Mouse (Mus musculus) frontal cortex, postnatal 25 days (tissue): ENCODE data around the gene Oas2.

Source experiments
- DNase-seq, 2 experiments: peaks; one replicate each; pipeline ENCODE4 v3.0.0; 2022; ENCODE audit warnings: low spot score in 2 of 2

Gene Oas2

DNA sequence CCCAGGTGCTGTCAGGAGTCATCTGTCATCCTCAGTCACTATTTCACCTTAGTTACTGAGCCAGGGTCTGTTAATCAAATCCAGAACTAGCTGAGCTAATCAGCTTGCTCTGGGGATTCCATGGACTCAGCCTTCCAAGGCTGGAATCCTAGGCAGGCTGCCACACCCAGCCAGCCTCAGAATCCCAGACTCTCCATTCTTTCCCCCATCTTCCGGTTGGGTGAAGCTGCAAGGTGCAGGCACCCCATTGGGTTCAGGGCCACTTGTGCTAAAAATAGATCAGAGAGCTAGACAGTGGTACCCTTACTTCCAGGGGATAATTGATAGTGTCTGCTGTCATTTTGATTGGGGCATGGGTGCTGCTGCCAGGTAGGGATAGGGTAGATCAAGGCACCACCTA lies 16.9 kb downstream of the Oas2 start:
- no peak for DNase-seq

DNA sequence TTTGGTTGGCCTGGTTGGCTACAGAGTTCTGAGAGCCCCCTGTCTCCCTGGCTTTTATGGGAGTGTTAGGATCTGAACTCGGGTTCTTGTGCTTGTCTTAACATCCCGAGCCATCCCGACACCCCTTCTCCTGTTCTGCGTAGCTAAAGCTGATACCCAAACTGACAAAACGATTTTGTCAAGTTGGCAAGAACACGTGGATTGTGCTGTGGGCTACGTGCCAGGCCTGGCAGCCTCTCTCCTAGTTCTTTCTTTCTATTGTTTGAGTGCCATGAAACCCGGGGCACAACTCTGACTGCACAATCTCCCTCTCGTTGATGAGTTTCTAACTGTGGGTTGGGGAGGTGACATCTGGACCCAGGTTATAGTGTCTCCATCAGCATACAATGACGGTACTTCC lies 20.3 kb downstream of the Oas2 start:
- DNase-seq = no peak

DNA sequence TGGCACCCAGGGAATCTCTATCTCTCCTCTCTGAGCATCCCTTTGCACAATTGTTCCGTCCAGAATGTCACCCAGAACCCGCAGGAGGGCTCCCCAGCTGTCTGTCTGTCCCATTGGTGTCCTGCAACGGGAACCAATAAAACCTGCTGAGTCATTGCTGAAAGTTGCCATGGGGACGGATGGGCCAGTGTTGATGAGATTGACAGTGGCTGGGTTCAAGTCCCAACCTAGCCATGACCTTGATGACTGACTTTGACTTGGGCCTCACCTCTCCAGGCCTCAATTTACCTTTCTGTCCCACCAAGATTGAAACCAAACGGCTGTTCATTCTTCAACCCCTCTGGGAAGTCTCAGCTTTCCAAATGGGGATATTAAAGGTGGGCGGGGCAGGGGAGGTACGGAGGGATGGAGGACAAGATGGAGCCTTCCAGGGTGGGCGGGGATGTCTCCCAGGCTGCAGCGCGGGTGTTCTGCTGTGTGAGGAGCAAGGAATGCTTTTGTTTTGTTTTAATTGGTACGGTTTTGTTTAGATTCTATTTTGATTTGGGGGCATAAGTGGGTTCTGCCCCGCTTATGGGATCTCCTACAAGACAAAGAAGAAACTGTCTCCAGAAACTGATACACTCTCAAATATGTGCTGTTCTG lies 23.7 kb downstream of the Oas2 start:
- DNase-seq = no peak

DNA sequence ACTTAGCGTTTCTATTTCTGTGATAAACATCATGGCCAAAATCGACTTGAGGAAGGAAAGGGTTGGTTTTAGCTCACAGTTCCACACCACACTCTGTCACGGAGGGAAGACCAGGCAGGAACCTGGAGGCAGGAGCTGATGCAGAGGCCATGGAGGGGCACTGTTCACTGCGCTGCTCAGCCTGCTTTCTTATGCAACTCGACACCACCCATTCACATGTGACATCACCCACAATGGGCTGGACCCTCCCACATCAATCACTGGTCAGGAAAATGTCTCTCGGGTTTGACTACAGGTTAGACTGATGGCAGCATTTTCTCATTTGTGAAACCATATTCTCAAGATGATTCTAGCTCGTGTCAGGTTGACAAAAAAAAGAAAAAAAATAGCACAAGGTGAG lies 28.6 kb downstream of the Oas2 start:
- no peak for DNase-seq

DNA sequence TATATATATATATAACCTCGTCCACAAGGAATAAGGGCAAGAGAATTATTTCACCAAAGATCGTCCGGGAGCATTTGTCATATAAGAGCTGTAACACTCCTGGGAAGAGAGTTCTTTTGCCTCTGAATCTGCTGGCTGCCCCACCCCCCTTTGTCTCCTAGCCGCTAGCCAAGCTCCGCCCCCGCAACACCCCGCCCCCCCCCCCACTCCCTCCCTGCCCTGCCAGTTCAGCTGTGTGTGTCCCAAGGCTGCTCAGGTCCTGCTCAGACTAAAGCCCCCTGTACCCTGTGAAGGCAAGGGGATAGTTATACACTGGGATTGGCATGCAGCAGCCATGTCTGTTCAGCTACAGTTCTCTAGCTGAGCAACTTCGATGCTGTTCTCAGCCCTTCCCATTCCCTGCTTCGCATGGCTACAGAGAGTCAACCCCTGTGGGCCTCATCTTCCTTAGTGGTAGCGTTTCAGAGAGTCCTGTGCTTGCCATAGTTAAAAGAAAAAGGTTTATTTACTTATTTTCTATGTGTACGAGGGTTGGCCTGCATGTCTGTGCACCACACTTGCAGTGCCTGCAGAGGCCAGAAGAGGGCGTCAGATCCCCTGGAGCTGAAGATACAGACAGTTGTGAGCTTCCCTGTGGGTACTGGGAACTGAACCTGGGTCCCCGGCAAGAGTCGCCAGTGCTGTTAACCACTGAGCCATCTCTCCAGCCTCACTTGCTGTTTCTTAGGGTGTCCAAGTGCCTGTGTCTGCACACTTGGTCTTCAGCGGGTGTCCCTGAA lies 30.9 kb downstream of the Oas2 start:
- no peak for DNase-seq

DNA sequence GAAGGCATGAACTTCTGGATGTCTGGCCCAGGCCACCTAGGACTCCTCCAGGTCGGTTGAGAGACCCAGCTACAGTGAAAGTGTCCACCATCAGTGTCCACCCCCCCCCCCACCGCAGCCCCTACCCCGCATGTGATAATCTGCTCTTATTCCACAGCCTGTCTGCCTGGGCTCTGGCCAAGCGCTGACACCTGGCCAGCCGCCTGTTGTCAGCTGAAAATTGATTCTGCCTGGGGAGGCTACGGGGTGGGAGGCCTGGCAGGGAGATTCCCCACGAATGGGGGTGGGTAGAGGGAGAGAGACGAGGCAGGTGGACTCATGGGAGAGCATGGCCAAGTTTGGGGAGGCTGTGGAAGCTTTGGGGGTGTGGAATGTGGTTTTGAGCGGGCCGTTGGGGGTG lies 32.5 kb downstream of the Oas2 start:
- DNase-seq = no peak

DNA sequence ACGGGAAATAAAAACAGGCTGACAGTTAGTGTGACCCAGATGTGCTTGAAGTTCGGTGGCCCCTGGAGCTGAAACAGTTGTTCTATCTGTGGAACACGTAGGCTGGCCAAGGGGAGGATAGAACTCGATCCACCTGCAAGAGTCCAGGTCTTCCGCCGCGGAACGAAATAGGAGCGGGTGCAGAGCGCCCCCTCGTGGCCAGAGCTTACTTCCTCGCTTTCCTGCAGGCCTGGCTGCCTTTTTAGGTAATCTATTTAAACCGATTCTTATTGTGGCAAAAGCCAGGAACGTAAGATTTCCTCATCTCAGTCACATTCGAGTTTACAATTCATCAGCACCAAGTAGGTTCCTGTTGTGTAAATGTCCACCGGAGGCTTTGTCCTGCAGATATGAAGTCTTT lies 35.3 kb downstream of the Oas2 start:
- peak; percentile 69 to 79 for DNase-seq

DNA sequence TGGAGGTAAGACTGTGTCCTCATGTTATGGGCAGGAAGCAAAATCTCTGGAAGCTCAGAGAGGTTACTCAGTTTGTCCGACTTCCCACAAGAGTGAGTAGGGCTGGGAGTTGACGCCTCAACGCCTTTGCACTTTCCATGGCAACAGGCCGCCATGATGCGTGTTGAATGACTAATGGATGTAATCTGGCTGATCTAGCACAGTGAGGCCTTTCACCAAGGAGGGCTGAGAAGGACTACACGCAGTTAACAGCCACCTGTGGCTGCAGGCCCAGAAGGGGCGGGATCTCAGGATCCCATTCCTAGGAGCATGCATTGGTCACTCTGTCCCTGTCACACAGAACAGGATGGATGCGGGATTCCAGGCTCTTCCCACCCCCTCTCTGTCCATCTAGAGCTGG lies 36.9 kb downstream of the Oas2 start:
- no peak for DNase-seq

DNA sequence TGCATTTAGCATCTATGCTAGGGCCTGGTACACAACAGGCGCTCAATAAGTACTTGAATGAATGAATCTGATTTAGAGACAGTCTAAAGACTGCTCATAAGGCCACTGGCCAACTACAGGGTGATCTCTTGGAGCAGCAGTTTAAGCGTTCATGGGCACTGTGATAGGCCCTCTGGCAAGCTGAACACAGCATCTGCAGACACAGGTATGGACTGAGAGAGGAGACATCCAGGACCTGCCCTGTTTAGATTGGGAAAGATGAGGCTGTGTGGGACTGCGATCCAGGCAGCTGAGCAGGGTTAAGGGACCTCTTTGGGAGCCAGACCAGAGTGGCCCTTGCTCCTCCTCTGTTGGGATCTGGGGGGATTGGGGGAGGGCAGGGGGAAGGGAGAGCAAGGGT lies 37.8 kb downstream of the Oas2 start, which contains the start of gene Dtx1:
Gene Dtx1, minus strand, starts transcription at position 101 of the 400 bp plus-strand sequence.
- DNase-seq = no peak

DNA sequence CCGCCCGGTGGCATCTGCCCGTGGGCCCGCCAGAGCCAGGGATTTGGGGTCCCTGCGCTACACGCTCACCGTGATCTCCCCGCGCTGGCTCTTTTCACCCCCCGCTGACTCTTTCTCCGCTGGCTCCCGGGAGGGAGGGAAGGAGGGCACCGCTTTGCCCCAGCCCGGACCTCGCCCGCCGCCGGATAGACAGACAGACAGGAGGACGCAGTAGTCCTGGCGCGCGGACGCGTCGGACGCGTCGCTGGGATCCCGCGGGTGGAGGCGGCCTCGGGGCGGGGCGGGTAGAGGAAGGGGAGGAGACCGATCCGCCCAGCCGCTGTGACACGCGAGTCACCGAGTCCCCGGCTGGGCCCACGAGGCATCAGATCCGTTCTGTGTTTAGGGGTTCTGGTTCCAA lies 38.2 kb downstream of the Oas2 start:
- peak; percentile 60 to 77 for DNase-seq

DNA sequence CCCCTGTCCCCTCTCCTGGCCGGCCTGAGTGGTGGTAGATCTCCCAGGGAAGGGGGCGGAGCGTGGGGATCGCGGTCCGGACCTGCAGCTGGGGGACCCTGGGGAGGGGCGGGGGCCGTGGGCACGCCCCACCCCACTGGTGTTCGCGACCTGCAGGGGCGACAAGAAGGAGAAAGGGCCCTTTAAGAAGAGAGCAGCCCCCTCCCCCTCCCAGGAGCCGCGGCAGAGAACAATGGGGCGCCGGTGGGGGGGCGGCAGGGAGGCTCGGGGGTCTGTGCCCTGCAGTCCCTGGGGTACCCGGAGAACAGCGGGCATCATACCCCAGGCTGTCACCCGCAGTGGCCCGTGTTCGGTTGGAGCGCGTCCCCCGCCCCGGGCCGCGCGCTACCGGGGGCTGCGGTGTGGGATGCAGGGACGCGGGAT lies 38.8 kb downstream of the Oas2 start:
- DNase-seq = peak in 1 of 2 experiments; percentile 26

DNA sequence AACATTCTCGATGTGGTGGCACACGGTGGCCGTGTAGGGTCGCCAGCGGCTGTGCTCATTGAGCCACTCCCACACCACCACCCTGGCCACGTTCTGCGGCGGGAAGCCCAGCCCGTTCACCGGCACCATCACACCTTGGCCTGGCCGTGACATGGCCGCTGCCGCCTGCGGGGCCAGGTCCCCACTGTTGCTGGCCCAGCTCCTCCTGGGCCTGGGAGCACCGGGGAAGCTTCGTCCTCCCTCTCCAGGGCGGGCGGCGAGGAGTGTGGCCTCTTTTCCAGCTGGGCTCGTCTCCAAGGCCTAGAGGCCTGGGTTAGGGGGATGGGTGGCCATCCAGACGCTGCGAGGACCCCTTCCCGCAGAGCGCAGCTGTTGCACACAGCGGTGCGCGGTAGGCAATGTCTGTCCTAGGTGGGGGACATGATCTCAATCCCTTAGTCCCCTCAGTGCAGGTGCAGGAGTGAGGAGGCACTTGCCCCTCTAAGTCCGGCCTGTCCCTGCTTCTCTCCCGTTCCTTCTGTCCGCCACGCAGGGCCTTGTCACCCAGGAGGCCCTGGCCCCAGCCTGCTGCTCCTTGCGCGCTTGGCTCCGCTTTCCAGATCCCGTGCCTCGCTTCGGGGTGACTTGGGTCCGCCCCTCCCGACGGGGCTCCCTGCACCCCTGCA lies 39.4 kb downstream of the Oas2 start:
- peak; percentile 22 to 44 for DNase-seq

DNA sequence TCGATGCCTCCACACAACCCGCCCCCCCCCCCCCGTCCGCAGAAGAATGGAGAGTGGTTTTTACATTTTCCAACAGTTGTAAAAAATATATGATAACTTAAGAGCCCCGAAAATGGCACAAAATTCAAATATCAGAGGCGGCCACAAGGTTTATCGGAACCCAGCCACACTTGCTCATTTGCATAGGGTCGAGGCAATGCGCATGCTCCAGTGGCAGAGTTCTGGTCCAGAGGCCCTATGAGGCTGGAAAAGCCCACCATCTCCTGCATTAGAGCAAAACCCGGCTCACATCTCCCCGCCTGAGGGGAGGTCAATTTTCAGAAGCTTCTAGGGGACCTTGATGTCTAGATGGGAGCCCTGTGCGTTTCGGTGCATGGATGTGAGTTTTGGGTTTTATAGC lies 42.7 kb downstream of the Oas2 start:
- DNase-seq = no peak

DNA sequence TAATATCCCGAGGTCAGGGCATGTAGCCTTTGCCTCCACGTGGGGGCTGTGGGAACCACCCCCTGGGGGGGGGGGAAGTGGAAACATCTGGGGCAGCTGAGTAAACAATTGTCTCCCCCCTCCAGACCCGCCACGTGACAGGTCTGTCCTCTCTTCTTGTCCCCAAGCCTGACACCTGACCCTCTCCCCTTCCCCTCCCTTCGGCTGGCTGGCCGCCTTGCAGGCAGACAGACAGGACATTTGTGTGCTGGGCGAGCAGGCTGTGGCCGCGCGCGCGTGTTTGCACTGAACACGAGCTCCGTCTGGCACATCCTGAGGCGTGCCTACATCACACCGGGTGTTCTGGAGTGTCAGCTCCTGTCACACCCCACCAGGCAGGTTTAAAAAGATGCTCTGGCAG lies 43.1 kb downstream of the Oas2 start:
- no peak for DNase-seq

DNA sequence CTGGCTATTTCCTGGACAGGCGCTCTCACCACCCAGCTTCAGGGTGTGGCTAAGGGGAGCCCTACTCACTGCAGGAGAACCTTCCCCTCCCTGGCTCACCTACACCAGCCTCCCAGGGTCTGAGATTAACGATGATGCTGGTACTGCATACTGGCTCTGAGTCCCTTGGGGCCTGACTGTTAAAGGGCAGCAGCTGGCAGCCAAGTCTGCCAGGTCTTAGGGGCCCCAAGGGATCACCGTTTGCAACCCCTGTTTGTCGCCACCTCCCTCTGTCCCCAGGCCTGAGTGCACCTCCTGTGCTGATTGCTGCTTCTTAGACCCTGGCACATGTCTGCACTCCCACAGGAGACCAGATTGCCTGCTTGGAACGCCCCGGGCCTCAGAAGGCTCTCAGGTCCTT lies 45.2 kb downstream of the Oas2 start:
- DNase-seq = no peak

DNA sequence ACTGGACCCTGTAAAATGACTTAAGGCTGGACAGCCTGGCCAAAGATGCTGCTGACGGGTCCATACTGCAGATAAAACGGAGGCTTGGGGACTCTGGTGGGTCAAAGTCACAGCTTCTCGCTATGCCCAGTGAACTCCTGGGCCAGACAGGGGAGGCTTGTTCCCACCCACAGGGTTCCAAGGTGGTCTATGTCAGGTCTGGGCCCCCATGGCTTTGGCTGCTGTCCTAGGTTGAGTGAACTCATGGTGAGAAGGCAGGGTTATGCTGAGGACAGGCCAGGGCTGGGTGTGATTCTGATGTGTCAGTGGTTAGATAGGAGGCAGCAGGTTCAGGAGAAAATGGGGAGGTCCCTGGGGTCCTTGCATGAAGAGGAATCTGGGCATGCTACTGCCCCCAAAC lies 46.0 kb downstream of the Oas2 start:
- DNase-seq = no peak

DNA sequence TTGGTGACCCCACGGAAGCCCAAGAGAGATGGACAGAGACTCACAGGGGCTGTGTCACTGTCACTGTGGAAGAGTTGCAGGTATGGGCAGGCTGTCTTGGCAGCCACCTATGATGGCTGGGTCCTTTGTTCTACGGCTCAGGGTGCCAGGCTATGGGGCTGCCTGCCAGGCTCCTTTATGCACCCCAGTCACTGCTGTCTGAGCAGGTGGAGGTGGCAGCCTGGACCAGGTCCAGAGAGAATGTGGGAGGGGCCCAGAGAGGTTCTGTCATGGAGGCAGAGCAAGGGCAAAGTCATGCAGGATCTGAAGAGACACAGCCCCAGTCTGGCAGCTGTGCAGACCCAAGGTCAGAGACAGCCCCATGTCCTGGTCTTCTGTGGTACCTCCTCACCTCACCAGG lies 46.7 kb downstream of the Oas2 start:
- no peak for DNase-seq

DNA sequence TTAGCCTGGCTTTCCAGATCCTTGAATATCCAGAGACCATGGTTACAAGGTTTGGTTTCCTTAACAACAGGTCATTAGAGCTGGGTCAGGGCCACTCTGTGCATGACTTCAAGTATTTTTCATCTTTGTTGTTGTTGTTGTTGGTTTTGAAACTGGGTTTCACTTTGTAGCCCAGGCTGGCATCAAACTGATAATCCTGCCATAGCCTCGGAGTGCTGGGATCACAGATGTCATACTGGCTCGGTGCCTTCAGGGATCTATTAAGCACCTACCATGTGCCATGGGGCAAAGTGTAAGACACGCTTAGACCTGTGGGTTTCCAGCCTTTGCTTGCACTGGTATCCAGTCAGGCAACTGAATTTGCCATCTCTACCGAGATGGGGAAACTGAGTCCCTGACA lies 47.2 kb downstream of the Oas2 start:
- DNase-seq = no peak

DNA sequence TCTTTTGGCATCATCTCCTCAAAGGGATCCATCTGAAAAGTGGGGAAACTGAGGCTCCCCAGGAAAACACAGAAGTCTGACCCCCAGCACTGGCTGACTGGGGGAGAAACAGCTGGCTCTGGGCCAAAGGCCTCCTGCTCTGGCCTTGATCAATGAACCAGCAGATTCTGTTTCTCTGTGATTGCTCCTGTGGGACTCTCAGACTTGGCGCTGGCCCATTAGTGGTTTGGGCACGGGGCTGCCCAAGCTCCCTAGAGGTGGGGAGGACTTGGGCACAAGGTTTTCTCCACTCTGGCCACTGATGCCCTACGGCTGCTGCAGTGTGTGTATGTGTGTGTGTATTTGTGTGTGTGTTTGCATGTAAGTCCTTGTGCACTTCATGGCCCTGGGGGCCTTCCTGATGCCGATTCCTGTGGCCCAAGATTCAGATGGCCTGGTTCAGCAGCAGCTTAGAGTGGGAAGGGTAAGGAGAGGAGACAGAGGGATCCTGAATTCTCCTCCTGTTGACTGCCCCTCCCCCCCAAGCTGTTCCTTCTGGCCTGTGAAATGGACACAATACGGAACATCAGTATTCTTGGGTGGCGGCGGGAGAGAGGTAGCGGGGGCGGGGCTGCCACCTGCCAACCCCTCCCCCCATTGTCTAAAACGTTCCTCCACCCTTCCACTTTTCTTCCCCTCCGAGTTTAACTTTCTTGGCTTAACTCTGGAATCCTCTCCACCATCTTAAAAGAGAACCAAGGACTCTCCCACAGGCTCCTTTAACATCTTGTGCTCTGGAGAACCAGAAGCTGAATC lies 48.5 kb downstream of the Oas2 start:
- no peak for DNase-seq

DNA sequence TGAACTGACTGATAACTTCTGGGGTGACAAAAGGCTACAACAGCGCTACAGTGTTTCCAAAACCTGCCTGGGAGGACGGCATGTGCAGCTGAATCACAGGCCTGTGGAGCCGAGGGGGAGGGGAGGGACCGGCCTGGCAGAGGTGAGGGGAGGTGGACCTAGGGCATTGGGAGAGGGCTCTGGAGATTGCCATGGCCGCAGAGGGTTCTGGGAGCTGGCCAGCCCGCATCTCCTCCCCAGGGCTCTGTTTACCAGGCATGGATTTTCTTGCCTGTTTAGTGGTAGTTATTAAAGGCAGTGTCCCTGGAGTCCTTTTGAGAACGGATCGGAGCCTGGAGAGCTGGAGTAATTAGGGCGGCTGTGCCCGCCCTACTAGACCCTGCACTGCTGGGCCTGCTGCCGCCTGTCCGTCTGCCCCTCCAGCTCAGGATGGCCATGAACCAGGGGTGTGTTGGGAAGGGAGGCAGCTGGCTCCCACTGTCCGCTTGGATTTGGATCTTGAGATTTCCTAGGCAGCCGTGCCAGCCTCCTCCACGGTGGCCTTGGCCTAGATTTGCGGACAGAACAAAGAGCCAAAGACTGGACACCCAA lies 50.8 kb downstream of the Oas2 start:
- DNase-seq = peak in 1 of 2 experiments; percentile 39

DNA sequence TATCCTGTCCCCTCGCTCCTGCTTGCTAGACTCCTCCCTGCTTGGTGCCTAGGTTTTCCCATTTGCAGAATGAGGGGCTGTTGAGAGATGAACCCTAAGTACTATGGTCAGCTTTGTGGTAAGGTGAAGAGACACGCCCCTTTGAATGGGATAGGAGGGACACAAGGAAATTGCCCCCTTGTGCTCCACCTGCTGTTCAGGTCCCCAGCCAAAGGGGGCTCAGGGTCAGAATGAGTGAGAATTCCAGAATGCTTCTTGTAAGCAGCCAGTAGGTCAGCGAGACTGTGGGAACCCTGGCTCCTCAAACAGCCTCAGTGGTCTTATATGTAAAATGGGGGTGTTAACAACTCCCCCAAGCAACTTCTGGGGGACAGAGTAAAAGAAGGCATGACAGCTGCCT lies 51.5 kb downstream of the Oas2 start:
- DNase-seq = no peak

DNA sequence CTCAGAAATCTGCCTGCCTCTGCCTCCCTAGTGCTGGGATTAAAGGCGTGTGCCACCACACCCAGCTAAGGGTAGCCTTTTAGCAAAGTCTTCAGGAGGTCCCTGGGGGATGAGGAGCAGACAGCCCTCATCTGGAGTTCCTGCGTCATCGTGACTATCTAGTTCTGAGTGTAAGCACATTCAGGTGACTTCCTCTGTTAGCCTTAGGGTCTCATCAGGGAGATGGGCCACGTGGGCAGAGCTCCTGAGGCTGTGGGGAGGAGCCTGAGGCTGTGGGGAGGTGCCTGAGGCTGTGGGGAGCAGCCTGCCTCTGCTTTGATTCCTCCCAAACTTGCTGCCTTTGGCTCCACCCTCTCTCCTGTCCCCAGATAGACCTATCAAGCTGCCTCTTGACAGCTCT lies 52.8 kb downstream of the Oas2 start:
- DNase-seq = no peak
